ENCODE assay signal across 18 mouse cellular contexts in the genomic region with DNA sequence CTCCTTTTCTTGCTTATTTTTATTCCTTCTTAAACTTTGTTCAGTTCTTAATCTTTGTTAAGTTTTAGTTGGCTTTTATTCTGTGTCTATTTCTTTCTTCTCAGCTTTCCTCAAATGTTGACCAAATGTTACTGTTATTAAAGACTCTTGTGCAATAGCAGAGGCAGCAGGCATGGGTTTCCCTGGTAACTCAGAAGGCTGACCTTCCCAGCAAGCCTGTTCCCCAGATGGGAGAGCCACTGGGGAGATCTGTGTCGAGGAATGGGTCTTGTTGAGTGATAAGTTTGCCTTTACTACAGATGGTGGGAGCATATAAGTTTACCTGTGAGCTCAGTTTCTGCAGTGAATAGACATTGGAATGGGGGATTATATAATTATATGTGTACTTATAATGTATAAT.
"Had no signal": no experiment of that assay in that cellular context is flagged by ENCODE, and none has a peak within 500 bp of the region (broad histone marks: within the 10 kb centered on the region; RNA-seq: fewer than 3 reads in every experiment).

No protein-coding gene starts in this region.

- H3K36me3 ChIP-seq: limb, embryonic 12.5 days; liver, embryonic 13.5 days; lung, embryonic 15.5 days; midbrain, embryonic 15.5 days; neural tube, embryonic 12.5 days; stomach, embryonic 15.5 days had no signal

- DNase-seq: kidney, adult 9 months; kidney, postnatal 36 days; layer of hippocampus, adult 9-11 months; layer of hippocampus, postnatal 36 days; liver; liver, embryonic 13.5 days; liver, postnatal 0 days; spleen, adult 18-20 months; thymus, adult 2 months; thymus, postnatal 25 days had no signal

- H3K4me1 ChIP-seq: megakaryocyte, embryonic 14.5 days; midbrain, embryonic 15.5 days; neural tube, embryonic 12.5 days; stomach, embryonic 15.5 days had no signal

- H3K27ac ChIP-seq: kidney, postnatal 0 days; limb, embryonic 12.5 days; liver, embryonic 13.5 days; lung, embryonic 15.5 days; macrophage; midbrain, embryonic 15.5 days; neural tube, embryonic 12.5 days; stomach, embryonic 15.5 days had no signal

- H3K27me3 ChIP-seq: limb, embryonic 12.5 days; liver, embryonic 13.5 days; lung, embryonic 15.5 days; megakaryocyte, embryonic 14.5 days; midbrain, embryonic 15.5 days; neural tube, embryonic 12.5 days; stomach, embryonic 15.5 days had no signal

- H3K4me3 ChIP-seq: limb, embryonic 12.5 days; liver, embryonic 13.5 days; lung, embryonic 15.5 days; megakaryocyte, embryonic 14.5 days; midbrain, embryonic 15.5 days; neural tube, embryonic 12.5 days; stomach, embryonic 15.5 days had no signal

- H3K9me3 ChIP-seq: liver, embryonic 13.5 days; lung, embryonic 15.5 days; midbrain, embryonic 15.5 days; neural tube, embryonic 12.5 days; stomach, embryonic 15.5 days had no signal
